Mouse (Mus musculus) left cerebral cortex, adult 11 months (tissue): ENCODE measurements around the gene Rin1.
A peak's percentile ranks its signal among the peaks of the same experiment; 100 is the strongest.
"Not testable (repeated sequence)": the region's sequence is repeated elsewhere in the genome, so short reads cannot be mapped to it uniquely, and the experiment has no call there.

Source experiments
- DNase-seq: peaks from one replicate; pipeline ENCODE4 v3.0.0; 2022; ENCODE audit warnings: low spot score

Rin1 gene

DNA sequence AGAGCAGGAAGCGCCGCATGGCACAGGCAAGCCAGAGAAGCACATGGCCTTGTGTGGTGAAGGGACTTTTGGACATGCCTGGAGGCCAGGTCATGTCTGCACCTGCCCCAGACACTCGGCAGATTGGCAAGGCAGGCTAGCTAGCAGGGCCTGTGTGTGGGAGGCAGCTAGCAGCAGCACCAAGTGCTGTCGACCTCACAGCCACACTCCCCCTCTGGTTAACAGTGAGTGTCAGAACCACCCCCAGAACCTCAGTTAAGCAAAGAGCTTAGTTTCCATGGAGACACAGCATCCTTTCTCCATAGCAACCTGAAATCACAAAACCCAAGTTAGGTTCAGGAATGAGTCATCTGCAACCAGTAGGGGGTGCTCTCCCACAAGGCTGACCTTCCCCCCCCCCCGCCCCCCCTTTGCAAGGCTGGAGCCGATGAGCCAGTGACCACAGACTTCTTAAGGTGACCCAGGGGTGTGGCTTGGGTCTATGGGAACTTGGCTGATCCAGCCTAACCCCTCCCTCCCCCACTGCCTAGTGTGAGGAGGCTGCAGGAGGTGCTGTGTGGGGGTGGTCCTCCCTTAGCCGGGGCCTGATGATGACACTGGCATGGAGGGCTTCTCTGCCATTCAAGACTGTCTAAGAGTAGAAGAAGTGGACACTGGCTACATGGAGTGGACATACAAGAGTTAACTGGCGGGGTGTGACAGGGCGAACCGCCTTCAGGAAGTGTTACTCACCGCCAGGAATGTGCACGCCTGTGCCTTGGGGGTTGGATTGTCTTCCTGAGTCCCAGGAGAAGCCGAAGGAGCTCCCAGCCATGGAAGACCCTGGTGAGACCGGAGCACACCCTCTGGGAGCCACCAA lies at the start of gene Rin1:
Gene Rin1, plus strand, starts transcription at position 435 of the 859 bp plus-strand sequence.
- DNase-seq = peak; percentile 86

DNA sequence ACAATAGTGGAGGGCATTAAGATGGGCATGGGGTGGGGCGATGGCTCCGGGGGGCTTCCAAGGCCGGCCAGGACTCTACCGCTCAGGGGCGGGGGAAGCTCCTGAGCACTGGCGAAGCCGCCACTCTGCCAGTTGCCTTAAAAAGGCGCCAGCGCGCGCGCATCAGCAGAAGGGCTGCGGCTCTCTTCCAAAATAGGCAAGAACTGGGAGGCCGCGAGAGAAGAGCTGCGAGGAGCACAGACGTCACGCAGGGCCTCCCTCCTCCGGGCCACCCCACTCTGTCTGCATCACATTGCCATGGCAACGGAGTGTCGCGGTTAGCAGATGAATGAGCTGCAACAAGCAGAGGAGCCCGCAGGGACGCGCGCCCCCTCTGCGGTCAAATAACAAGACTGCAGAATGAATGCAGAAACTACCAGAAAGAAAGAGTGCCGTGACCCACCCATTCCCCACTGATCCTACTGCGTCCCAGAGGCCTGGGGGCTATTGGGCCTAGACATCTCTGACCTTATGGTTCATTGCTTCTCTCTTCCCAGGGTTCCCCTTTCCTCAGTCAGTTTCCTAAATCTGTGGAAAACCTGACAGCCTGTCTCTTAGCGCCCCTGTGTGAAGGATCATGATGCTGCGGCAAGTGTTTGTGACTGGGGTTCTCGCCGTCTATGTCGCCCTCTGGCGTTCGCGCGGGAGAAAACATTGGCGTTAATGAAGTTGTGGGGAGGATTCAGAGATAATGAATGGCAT lies 48.4 kb upstream of the Rin1 start:
- peak; percentile 94 for DNase-seq

DNA sequence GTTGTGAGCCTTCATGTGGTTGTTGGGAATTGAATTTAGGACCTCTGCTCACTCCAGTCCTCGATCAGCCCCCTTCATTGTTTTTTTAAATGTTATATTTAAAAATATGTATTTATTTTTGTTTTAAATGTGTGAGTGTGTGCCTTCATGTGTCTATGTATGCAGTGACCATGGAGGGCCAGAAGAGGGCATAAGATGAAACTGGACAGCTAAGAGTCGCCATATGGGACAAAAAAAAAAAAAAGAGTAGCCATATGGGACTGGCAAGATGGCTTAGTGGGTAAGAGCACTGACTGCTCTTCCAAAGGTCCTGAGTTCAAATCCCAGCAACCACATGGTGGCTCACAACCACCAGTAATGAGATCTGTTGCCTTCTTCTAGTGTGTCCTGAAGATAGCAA lies 46.6 kb upstream of the Rin1 start:
- not testable (repeated sequence) for DNase-seq

DNA sequence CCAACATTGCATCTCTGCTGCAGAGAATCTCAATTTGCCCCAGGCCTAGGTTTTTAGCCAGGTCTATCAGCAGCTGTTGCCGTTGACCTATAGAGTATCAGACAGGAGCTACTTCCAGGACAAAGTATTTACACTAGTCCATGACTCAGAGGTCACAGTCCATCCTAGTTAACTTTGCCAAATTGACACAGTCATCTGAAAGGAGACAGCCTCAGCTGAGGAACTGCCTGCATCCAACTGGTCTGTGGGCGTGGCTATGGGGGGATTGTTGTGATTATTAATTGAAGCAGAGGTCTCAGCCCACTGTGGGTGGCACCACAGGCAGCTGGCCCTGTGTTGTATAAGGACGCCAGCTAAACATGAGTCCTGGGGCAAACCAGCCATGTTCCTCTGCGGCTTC lies 45.4 kb upstream of the Rin1 start:
- no peak for DNase-seq

GRCm38 (mm10) chr19:5013138-5013537 lies 37.1 kb upstream of the Rin1 start:
- DNase-seq = no peak

GRCm38 (mm10) chr19:5014961-5015398 lies 35.3 kb upstream of the Rin1 start:
- no peak for DNase-seq

DNA sequence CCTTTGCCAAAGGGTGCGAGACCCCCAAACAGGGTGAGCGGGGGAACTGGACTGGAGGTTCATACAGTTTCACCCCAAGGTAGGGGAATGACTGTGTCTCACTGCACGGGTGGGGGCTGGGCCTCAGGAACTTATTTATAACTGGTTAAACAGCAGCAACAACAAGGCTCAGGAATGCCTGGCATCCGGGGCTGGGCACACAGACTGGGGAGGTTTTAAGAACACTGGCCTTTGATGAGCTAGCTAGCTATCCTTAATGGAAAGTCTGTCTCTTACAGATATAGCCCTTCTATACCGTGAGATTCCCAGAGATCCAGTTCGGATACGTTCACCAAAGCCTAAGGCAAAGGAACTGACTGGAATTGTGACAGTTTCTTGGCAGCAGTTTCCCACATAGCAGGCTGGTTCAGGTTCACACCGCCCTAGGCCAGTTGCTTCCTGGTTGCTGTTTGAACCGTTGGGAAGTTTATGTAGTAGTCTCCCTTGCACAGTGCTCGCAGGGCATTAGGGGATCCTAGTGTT lies 34.0 kb upstream of the Rin1 start:
- no peak for DNase-seq

DNA sequence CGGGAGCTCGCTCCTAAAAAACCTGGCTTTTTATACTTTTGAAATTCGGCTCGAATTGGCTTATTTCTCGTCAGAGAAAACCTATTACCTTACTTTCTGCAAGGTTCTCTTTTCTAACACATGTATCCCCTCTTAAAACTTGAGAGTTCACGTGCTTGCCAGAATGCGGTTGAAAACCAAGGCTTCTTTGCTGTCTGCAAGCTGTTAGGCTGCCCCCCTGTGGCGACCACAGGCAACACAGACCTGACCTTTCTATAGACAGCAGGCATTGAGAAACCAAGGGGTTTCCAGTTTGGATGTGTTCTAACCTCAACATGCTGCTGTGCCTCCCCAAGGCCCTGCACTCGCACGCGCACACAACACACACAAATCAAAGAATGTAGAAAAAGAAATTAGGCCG lies 33.5 kb upstream of the Rin1 start:
- no peak for DNase-seq

DNA sequence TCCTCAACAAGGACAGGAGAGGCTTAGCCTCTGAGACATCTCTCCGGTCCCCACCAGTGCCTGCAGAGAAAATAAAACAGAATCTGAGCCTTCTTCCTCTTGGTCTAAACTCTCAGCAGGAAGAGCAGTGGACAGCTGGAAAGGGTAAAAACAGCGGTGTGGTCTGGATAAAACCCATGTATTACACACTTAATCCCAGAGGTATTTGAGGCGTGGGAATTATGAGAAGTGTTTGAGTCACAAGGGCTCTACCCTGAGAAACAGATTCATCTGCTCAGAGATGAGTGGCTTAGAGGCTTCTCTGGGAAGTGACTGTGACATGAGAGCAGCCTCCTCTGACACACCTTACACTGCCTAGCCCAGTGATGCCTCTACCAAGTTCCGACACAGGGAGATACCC lies 32.7 kb upstream of the Rin1 start:
- no peak for DNase-seq

- no peak for DNase-seq
Measured at GRCm38 (mm10) chr19:5018191-5018590, 32.1 kb upstream of the Rin1 start.

- no peak for DNase-seq
Measured at GRCm38 (mm10) chr19:5021416-5021815, 28.9 kb upstream of the Rin1 start.

DNA sequence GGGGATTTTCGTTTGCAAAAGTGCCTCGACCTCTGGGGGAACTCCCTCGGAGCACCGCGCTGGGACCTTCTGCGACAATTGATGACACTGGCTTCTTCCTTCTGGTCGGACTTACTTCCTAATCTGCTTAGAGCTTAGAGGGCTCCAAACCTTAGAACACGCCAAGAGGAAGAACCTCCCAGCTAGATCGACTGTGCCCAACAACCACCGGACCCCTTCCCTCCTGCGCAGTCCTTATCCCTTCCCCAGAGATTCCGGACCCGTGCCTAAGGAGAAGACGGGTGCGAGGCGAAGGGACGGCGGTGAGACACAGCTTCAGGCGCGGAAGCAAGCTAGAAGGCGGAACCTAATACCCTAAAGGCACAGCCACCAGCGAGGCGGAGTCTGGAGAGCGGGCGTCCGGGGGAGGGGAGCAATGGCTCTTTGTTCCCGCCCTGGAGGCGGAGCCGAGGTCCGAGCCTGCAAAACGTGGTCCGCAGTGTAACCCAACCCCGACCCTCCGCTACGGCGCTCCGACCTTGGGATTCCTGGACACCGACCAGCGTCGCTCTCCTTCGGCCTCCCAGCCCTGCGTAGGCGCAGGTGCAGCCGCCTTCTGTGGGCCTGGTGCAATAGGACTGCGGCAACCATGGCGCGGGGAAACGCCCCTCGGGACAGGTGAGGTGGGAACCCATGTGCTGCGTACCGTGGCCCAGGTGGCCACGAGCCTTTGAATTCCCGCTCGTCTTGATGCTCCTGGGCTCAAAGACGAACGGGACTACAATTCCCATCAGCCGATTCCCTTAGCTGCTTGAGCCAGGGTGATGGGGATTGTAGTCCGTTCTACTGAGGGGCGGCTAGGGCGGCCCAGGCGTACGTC lies 26.4 kb upstream of the Rin1 start, which contains the start of gene Slc29a2:
Gene Slc29a2, plus strand, starts transcription at position 240 of the 859 bp plus-strand sequence.
- peak; percentile 80 for DNase-seq

DNA sequence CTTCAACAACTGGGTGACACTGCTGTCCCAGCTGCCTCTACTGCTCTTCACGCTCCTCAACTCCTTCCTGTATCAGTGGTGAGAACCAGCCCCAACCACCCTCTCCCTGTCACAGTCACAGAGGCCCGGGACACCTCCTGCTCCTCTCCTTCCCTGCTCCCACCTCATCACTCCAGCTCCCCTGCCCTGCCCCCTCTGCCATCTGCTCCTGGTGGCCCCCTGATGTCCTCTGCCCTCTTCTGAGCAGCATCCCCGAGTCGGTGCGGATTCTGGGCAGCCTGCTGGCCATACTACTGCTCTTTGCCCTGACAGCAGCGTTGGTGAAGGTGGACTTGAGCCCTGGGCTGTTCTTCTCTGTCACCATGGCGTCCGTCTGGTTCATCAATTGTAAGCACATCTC lies 24.2 kb upstream of the Rin1 start:
- no peak for DNase-seq

DNA sequence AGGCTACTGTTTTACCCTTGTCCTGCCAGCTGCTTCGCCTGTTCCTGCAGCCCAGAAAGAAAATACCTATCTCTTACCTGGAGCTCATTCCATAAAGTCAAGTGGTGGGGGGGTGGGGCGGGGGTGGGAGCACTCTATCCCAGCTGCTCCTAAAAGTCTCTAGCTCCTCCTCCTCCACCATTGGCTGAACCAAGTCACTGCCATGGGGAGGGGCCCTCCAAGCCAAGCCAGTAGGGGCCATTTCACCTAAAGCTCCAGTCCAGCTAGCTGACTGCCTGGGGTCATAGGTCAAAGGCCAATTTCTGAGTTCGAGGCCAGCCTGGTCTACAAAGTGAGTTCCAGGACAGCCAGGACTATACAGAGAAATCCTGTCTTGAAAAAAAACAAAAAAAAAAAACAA lies 17.6 kb upstream of the Rin1 start:
- no peak for DNase-seq

DNA sequence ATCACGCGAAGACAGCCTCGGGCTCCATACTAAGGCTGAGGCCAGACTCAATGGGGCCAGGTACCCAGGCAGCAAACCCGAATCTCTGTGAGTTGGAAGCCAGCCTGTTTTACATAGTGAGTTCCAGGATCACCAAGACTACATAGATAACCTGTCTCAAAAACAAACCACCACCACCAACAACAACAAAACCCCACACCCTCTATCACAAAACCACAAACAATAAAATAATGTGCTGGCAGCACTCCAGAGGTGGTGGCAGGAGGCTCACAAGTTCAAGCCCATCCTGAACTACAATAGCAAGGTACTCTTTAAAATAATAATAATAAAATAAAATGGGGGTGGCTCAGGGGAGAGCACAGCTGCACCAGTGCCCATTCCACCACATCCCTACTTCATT lies 13.7 kb upstream of the Rin1 start:
- no peak for DNase-seq

DNA sequence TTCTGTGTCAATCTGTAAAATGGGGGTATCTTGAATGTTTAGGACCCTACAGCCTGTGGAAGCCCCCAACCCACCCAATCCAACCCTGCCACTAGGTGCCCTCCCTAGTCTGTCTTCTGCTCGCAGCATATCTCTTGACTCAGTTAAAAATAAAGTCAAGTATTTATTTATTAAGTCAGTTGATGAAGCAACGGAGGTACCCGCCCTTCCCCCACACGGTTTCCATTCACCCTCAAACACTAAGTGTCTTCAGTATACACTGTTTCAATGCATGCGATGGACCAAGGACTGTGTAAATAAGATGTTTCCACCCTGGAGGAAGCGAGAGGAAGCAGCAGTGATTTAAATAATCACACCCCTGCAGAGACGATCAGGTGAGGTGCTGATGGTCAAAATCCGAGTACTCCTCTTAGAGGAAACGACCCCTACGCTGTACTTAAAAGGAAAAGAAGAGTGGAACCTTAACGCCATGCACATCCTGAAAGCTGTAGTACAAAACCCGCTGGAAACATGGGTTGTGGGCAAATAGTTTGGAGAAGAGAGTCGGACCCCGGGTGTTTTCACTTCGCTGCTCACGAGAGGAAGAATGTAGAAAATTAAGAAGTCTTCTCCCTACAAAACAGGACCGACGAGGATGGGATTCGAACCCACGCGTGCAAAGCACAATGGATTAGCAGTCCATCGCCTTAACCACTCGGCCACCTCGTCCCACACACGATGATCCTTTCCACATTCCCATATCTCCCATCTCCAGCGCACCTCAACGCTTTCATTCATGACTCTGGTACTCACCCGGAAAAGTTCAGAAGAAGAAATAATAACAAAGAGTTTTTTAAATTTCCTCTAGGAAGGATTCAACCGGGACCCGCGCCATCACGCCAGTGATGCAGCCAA lies 12.4 kb upstream of the Rin1 start:
- DNase-seq = peak; percentile 73

DNA sequence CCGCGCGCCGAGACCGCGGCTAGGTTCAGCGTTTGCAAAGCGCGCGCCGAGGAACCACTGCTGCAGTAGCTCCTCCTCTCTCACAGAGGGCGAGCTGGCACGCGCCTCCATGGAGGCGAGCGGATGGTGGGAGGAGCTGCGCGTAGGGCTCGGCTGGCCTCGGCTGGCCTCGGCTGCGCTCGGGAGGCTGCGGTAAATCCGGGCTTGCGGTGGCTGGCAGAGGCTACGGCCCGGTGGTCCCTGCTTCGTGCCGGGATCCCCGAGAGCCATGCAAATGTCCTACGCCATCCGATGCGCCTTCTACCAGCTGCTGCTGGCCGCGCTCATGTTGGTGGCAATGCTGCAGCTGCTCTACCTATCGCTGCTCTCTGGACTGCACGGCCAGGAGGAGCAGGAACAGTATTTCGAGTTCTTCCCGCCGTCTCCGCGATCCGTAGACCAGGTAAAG lies 11.5 kb upstream of the Rin1 start, which contains the start of the genes B4gat1 and AC124502.3:
Gene B4gat1, plus strand, starts transcription at position 118 of the 448 bp plus-strand sequence.
Gene AC124502.3, plus strand, starts transcription at position 183 of the 448 bp plus-strand sequence.
- peak; percentile 81 for DNase-seq

- no peak for DNase-seq
Measured at GRCm38 (mm10) chr19:5039301-5040114, 10.8 kb upstream of the Rin1 start.

GRCm38 (mm10) chr19:5040862-5041523 lies 9.3 kb upstream of the Rin1 start, which contains the start of gene Brms1:
Brms1 (plus strand) TSS chr19:5041354.
- peak; percentile 85 for DNase-seq
